In the genomic region with DNA sequence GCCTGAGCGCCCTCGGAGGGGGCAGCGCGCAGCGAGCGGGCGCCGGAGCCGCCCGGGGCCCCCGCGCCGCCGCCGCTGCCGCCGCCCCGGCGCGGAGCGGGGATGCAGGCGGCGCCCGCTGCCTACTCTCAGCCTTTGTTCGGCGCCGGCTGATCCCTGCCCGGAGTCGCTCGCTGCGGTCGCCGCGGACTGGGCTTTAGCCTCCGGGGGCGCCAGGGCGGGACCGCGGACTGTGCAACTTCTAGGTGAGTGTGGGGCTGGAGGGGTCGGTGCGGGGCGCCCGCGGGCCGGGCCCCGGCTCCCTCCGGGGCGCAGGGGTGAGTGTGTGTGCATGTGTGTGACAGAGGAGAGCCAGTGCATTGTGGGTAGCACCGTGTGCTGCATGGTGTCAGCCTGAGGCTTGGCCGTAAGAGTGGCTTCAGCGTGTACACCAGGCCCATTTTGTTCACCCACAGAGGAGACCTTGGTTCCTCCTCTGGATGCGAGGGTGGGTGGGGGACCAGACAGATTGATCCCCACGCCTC, we compare ENCODE assay signal across 8 mouse cellular contexts.
A peak's percentile ranks its signal among the peaks of the same experiment; 100 is the strongest.
DNase-seq lines count a peak whose midpoint lies in the region; ATAC-seq and TF ChIP-seq lines count a peak whose summit lies in the region.

No protein-coding gene starts in this region.

- TF ChIP-seq POLR2A in limb, embryonic 14.5 days (IDR thresholded peaks at IDR 0.05; ENCODE audit: borderline replicate concordance, extremely low read depth, insufficient read depth, insufficient read length): no peak

- H3K9me3 ChIP-seq in embryonic facial prominence, embryonic 15.5 days (replicated peaks): no peaks in the 10 kb centered on the region
- no peaks in the 10 kb centered on the region for H3K9me3 ChIP-seq in hindbrain, embryonic 13.5 days
- H3K9me3 ChIP-seq in limb, embryonic 14.5 days (ENCODE audit: control insufficient read depth, low read length): no peaks in the 10 kb centered on the region
- no peaks in the 10 kb centered on the region for H3K9me3 ChIP-seq in midbrain, embryonic 15.5 days
- no peaks in the 10 kb centered on the region for H3K9me3 ChIP-seq in stomach, embryonic 14.5 days (ENCODE audit: control insufficient read depth, low read depth, low read length)

- 0 out of 2 replicates have a peak, but pooled peaks cover 3% of the 10 kb centered on the region for H3K36me3 ChIP-seq in embryonic facial prominence, embryonic 15.5 days
- peaks cover 3% of the 10 kb centered on the region; the same call in 1 of the 2 replicates for H3K36me3 ChIP-seq in hindbrain, embryonic 13.5 days
- peaks cover 7% of the 10 kb centered on the region for H3K36me3 ChIP-seq in limb, embryonic 14.5 days (ENCODE audit: control insufficient read depth, insufficient read depth, low read length)
- H3K36me3 ChIP-seq in midbrain, embryonic 15.5 days (replicated peaks): no peaks in the 10 kb centered on the region
- no peaks in the 10 kb centered on the region for H3K36me3 ChIP-seq in stomach, embryonic 14.5 days (ENCODE audit: control insufficient read depth, insufficient read depth, low read length)

- no peak for DNase-seq in cerebellum, adult 11 months
- DNase-seq in R1 (ENCODE audit: low read depth, low spot score): peak; percentile 75
- DNase-seq in limb, embryonic 14.5 days (ENCODE audit: low spot score): no peak

- peak; percentile 34; the same call in 1 of the 2 replicates for ATAC-seq in cerebellum, adult (ENCODE audit: insufficient number of reproducible peaks, low FRiP score, low TSS enrichment)
- peak; percentile 52 for ATAC-seq in embryonic facial prominence, embryonic 15.5 days (ENCODE audit: insufficient number of reproducible peaks, low FRiP score, low TSS enrichment, low read depth)
- ATAC-seq in hindbrain, embryonic 13.5 days (ENCODE audit: low FRiP score): peak; percentile 81
- peak; percentile 40; the same call in 1 of the 2 replicates for ATAC-seq in limb, embryonic 14.5 days (ENCODE audit: low FRiP score, low read depth)
- ATAC-seq in midbrain, embryonic 15.5 days (replicated peaks): peak; percentile 82
- peak; percentile 33; the same call in 1 of the 2 replicates for ATAC-seq in stomach, embryonic 14.5 days (ENCODE audit: insufficient number of reproducible peaks, insufficient read depth, low FRiP score, low read depth)

- peaks cover 80% of the 10 kb centered on the region for H3K4me1 ChIP-seq in embryonic facial prominence, embryonic 15.5 days
- H3K4me1 ChIP-seq in hindbrain, embryonic 13.5 days (replicated peaks): peaks cover 89% of the 10 kb centered on the region
- peaks cover 78% of the 10 kb centered on the region for H3K4me1 ChIP-seq in limb, embryonic 14.5 days (ENCODE audit: control insufficient read depth, insufficient read depth, low read length)
- peaks cover 83% of the 10 kb centered on the region for H3K4me1 ChIP-seq in midbrain, embryonic 15.5 days
- H3K4me1 ChIP-seq in stomach, embryonic 14.5 days (ENCODE audit: control insufficient read depth, insufficient read depth, low read length): peaks cover 73% of the 10 kb centered on the region

- H3K4me2 ChIP-seq in embryonic facial prominence, embryonic 15.5 days (replicated peaks): peak overlapping the region; percentile 98
- peak overlapping the region; percentile 98 for H3K4me2 ChIP-seq in hindbrain, embryonic 13.5 days
- H3K4me2 ChIP-seq in limb, embryonic 14.5 days (replicated peaks; ENCODE audit: low read depth, low read length, severe bottlenecking): peak overlapping the region; percentile 96
- H3K4me2 ChIP-seq in midbrain, embryonic 15.5 days: peak overlapping the region; percentile 83
- peak overlapping the region; percentile 97 for H3K4me2 ChIP-seq in stomach, embryonic 14.5 days (replicated peaks; ENCODE audit: low read depth, low read length)

- H3K4me3 ChIP-seq in embryonic facial prominence, embryonic 15.5 days (replicated peaks): peak overlapping the region; percentile 66
- peak overlapping the region; percentile 82 for H3K4me3 ChIP-seq in hindbrain, embryonic 13.5 days
- peak overlapping the region; percentile 68 for H3K4me3 ChIP-seq in limb, embryonic 14.5 days (replicated peaks; ENCODE audit: low read length)
- H3K4me3 ChIP-seq in midbrain, embryonic 15.5 days: peak overlapping the region; percentile 71
- H3K4me3 ChIP-seq in stomach, embryonic 14.5 days (ENCODE audit: low read depth, low read length): peak overlapping the region; percentile 72

- H3K9ac ChIP-seq in embryonic facial prominence, embryonic 15.5 days: peak overlapping the region; percentile 75
- H3K9ac ChIP-seq in hindbrain, embryonic 13.5 days: peak overlapping the region; percentile 99
- H3K9ac ChIP-seq in limb, embryonic 14.5 days (ENCODE audit: low read depth, low read length, severe bottlenecking): peak overlapping the region; percentile 80
- H3K9ac ChIP-seq in midbrain, embryonic 15.5 days: peak overlapping the region; percentile 82
- H3K9ac ChIP-seq in stomach, embryonic 14.5 days (replicated peaks; ENCODE audit: low read depth, low read length): peak overlapping the region; percentile 72

- WGBS in embryonic facial prominence, embryonic 15.5 days: under 1% methylated on average over 50 of the region's 53 CpGs
- WGBS in hindbrain, embryonic 13.5 days: under 1% methylated on average over 52 of the region's 53 CpGs
- WGBS in limb, embryonic 14.5 days: 1% methylated on average over 23 of the region's 53 CpGs
- WGBS in midbrain, embryonic 15.5 days: under 1% methylated on average over 51 of the region's 53 CpGs
- WGBS in stomach, embryonic 14.5 days: under 1% methylated on average over 42 of the region's 53 CpGs

- H3K27ac ChIP-seq in embryonic facial prominence, embryonic 15.5 days (replicated peaks): peak overlapping the region; percentile 89
- H3K27ac ChIP-seq in hindbrain, embryonic 13.5 days: peak overlapping the region; percentile 100
- H3K27ac ChIP-seq in limb, embryonic 14.5 days (replicated peaks; ENCODE audit: low read depth, low read length): peak overlapping the region; percentile 81
- H3K27ac ChIP-seq in midbrain, embryonic 15.5 days: peak overlapping the region; percentile 99
- peak overlapping the region; percentile 94 for H3K27ac ChIP-seq in stomach, embryonic 14.5 days (ENCODE audit: low read length)

- no peaks in the 10 kb centered on the region for H3K27me3 ChIP-seq in embryonic facial prominence, embryonic 15.5 days
- no peaks in the 10 kb centered on the region for H3K27me3 ChIP-seq in hindbrain, embryonic 13.5 days
- H3K27me3 ChIP-seq in limb, embryonic 14.5 days (ENCODE audit: control insufficient read depth, insufficient read depth, low read length): no peaks in the 10 kb centered on the region
- no peaks in the 10 kb centered on the region for H3K27me3 ChIP-seq in midbrain, embryonic 15.5 days (replicated peaks)
- H3K27me3 ChIP-seq in stomach, embryonic 14.5 days (ENCODE audit: control insufficient read depth, insufficient read depth, low read length): no peaks in the 10 kb centered on the region
